Mouse (Mus musculus): ENCODE data around the gene Ttll10.

DNA sequence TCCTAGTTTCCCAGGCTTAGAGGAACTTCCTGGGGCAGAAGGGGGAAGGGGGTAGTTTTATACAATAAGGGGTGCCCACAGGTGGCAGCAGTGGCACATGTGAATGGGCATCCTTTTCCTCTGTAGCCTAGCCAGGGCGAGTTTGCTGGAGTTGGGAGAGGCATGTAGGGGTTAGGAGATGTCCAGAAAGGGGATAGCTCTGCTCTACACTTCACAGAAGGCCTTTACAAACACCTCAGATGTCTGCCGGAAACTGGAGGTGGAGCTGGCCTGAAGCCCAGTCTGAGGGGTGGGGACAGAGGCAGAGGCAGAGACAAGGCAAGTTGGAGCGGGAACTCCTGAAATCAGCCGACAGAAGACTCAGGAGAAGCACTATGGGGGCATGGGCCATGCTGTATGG, 33.2 kb downstream of the Ttll10 start, which contains the start of gene Tnfrsf18:
- TF ChIP-seq CTCF (IDR thresholded peaks at IDR 0.05; ENCODE audit: borderline replicate concordance, insufficient read depth, low read length) (no peak), POLR2A (IDR thresholded peaks at IDR 0.05; ENCODE audit: low read depth, low read length) (no peak)

All from embryonic fibroblast, embryonic 13.5 days (primary cell).